Mouse (Mus musculus) heart, embryonic 11.5 days (tissue): ENCODE data around the gene Pkn1. TPM values are rescaled to one million over a fixed set of nuclear protein-coding genes. Genes with fewer than 3 reads are reported as not detected.

Experiments
- ATAC-seq: fragments of 200-750 bp; cut with Nextera tagmentation; replicated peaks from 2 replicates; pipeline ENCODE4 v1.8.0; 2017; ENCODE audit warnings: moderate library complexity; ENCODE audit not compliant: insufficient number of reproducible peaks, low FRiP score, low TSS enrichment
- H3K27ac ChIP-seq: fragments of 300-500 bp; sonication (generic); 2 replicates; pipeline ENCODE4 v1.5.1; 2014; ENCODE audit warnings: mild to moderate bottlenecking, low read depth, low read length
- H3K27me3 ChIP-seq: fragments of 300-500 bp; sonication (generic); 2 replicates; pipeline ENCODE4 v1.6.1; 2014; ENCODE audit warnings: mild to moderate bottlenecking, low read length, mixed read lengths; ENCODE audit not compliant: control insufficient read depth, insufficient read depth
- H3K36me3 ChIP-seq: fragments of 300-500 bp; sonication (generic); 2 replicates; pipeline ENCODE4 v1.6.1; 2014; ENCODE audit warnings: mild to moderate bottlenecking, low read length, moderate library complexity, mixed read lengths; ENCODE audit not compliant: control insufficient read depth, insufficient read depth
- H3K4me1 ChIP-seq: fragments of 300-500 bp; sonication (generic); 2 replicates; pipeline ENCODE4 v1.6.1; 2014; ENCODE audit warnings: low read length; ENCODE audit not compliant: control insufficient read depth, insufficient read depth
- H3K4me2 ChIP-seq: fragments of 300-500 bp; sonication (generic); 2 replicates; pipeline ENCODE4 v1.6.1; 2014; ENCODE audit warnings: mild to moderate bottlenecking, moderate library complexity
- H3K4me3 ChIP-seq: fragments of 300-500 bp; sonication (generic); 2 replicates; pipeline ENCODE4 v1.5.1; 2014; ENCODE audit warnings: low read depth, low read length
- H3K9ac ChIP-seq: fragments of 300-500 bp; sonication (generic); 2 replicates; pipeline ENCODE4 v1.6.1; 2014; ENCODE audit warnings: mild to moderate bottlenecking, low read depth, low read length, moderate library complexity
- H3K9me3 ChIP-seq: fragments of 300-500 bp; sonication (generic); replicated peaks from 2 replicates; pipeline ENCODE4 v1.6.1; 2016; ENCODE audit warnings: low read length; ENCODE audit not compliant: control insufficient read depth
- WGBS: fragments of 180-500 bp; shearing (Covaris S2); extraction: QIAGEN DNeasy Blood & Tissue Kit; methylation state at CpG from one replicate; pipeline ENCODE4 v1.1.7; 2014; ENCODE audit not compliant: insufficient replicate concordance; 5-methylcytosine and 5-hydroxymethylcytosine counted together
- polyA plus RNA-seq: library from polyadenylated mRNA; unstranded; fragments of >200 nt; fragmentation: Nextera tagmentation; extraction: Ambion mirVana; gene quantifications from 2 replicates; pipeline ENCODE4 v1.2.1, GENCODE M21; 2014

Pkn1 gene
- polyA plus RNA-seq, 1 experiment from 2014 or later, result 17.0 TPM

DNA sequence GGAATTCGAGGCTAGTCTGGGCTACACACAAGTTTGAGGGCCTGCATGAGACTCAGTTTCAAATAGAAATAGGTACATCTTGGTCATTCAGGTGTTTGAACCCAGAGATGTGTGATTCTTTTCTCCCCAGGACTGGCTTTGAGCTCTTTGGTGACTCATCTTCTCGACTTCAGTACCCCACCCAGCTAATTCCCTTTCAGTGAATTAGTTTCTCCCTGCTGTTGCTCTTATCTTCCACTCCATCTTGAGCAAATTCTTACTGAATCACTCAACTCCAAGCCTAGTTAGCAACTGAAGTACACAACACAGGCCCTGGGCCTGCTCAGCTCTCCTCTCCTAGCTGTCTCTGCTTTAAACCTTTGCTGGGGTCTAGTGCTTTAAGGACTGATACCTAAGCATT, 17.6 kb upstream of the Pkn1 start:
- no peaks in the 10 kb centered on the region for H3K27me3 ChIP-seq
- 54% methylated on average over 2 of the region's 2 CpGs for WGBS
- peak overlapping the region; percentile 95 for H3K4me3 ChIP-seq
- peak overlapping the region; percentile 91; the same call in 1 of the 2 replicates for H3K9ac ChIP-seq
- H3K4me2 ChIP-seq, result peak overlapping the region; percentile 91
- H3K4me1 ChIP-seq, result peaks cover 16% of the 10 kb centered on the region
- H3K36me3 ChIP-seq, result peaks cover 24% of the 10 kb centered on the region
- no peak overlapping the region for H3K27ac ChIP-seq
- H3K9me3 ChIP-seq, result no peaks in the 10 kb centered on the region
- no peak for ATAC-seq

DNA sequence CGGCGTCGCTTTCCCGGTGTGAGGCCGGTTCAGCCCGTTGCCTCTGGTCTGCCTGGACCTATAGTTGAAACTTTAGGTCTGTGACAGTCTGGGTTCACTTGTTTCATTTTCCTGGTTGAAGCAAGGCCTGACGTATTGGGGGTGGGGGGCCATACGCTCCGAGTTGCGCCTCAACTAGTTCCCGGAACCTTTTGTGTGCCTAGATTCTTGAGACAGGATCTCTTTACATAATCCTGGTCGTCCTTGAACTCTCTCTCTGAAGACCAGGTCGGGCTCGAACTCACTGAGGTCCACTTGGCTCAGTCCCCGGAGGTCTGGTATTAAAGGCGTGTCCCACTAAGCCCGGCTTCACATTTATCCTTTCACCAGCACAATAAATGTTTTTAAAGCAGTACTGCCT, 16.8 kb upstream of the Pkn1 start:
- Histone ChIP-seq H3K9me3 (no peaks in the 10 kb centered on the region), H3K4me3 (peak overlapping the region; percentile 95), H3K27me3 (no peaks in the 10 kb centered on the region), H3K36me3 (peaks cover 18% of the 10 kb centered on the region), H3K27ac (peak overlapping the region; percentile 93), H3K9ac (peak overlapping the region; percentile 91), H3K4me2 (peak overlapping the region; percentile 91), H3K4me1 (peaks cover 16% of the 10 kb centered on the region)
- ATAC-seq, result no peak
- WGBS, result under 1% methylated on average over 17 of the region's 17 CpGs

DNA sequence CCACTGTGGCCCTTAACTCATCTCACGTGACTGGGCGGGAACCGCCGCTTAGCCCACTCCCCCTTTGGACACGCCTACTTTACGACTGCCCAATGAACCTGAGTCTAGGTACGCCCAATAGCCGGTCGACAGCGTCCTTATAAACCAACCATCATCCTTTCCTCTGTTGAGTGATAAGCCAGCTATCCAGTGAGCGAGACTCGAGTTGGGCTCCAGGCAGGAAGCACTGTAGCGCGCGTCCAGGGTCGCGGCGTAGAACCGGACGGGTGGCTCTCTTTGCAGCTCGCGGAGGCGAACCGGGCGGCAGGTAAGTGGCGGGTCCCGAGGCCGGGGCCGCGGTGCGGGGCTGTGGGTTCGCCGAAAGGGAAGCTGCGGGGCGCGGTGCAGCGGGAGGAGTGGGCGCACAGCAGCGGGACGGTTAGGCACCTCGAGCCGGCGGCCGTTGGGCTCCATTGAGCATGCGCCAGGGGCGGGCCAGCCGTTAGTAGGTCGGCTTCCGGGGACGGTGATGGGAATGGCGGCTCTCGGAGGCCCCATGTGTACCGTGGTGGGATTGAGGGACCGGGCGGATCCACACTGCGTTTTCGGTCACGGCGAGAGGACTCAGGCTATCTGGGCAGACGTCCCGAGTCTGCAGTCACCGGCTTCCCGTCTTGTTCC, 16.2 kb upstream of the Pkn1 start, which contains the start of gene Ddx39:
TSS of gene Ddx39 (plus strand) at position 147 of the 660 bp plus-strand sequence.
- H3K4me2 ChIP-seq, result peak within 1 kb of the TSS; percentile 91
- H3K4me3 ChIP-seq, result peak within 1 kb of the TSS; percentile 95
- peak within 1 kb of the TSS; percentile 91 for H3K9ac ChIP-seq
- peak within 1 kb of the TSS; percentile 93 for H3K27ac ChIP-seq
- no peaks in the 10 kb centered on the region for H3K27me3 ChIP-seq
- H3K4me1 ChIP-seq, result peaks cover 16% of the 10 kb centered on the region
- no peaks in the 10 kb centered on the region for H3K9me3 ChIP-seq
- WGBS, result under 1% methylated on average over 63 of the region's 63 CpGs
- ATAC-seq, result peak; percentile 99
- peaks cover 12% of the 10 kb centered on the region for H3K36me3 ChIP-seq

DNA sequence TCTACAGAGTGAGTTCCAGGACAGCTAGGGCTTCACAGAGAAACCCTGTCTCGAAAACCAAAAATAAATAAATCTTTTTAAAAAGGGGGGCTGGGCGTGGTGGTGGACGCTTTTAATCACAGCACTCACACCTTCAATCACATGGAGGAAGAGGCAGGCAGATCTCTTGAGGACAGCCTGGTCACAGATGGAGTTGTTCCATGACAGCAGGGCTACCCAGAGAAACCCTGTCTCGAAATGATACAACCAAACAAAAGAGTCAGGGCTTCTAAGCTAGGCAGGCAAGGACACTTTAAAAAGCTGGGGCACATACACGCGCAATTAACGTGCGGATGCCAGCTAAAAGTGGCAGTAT, 15.7 kb upstream of the Pkn1 start:
- no peak overlapping the region; the same call in 1 of the 2 replicates for H3K27ac ChIP-seq
- ATAC-seq, result no peak
- H3K9ac ChIP-seq, result no peak overlapping the region
- no peaks in the 10 kb centered on the region for H3K9me3 ChIP-seq
- peaks cover 16% of the 10 kb centered on the region for H3K4me1 ChIP-seq
- WGBS, result 17% methylated on average over 8 of the region's 8 CpGs
- H3K36me3 ChIP-seq, result peaks cover 7% of the 10 kb centered on the region
- no peaks in the 10 kb centered on the region for H3K27me3 ChIP-seq
- peak overlapping the region; percentile 95 for H3K4me3 ChIP-seq
- H3K4me2 ChIP-seq, result peak overlapping the region; percentile 51

DNA sequence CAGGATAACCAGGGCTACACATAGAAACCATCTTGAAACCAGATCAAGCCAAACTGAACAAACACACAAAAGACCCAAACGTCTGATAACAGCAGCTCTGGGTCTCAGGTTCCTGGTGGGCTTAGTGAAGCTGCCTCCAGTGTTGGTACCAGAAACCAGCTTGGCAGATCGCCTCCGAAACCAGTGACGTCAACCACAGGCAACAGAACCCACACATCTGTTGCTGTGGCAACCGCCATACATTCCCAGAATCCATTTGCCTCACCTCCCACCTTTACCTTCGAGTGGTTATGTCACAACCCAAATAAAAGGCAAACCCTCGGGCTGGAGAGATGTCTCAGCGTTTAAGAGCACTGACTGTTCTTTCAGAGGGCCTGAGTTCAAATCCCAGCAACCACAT, 8.6 kb upstream of the Pkn1 start:
- H3K27me3 ChIP-seq, result no peaks in the 10 kb centered on the region
- ATAC-seq, result no peak
- no peak overlapping the region for H3K9ac ChIP-seq
- no peak overlapping the region for H3K27ac ChIP-seq
- H3K36me3 ChIP-seq, result no peaks in the 10 kb centered on the region
- no peaks in the 10 kb centered on the region for H3K4me1 ChIP-seq
- WGBS, result 67% methylated on average over 8 of the region's 8 CpGs
- no peaks in the 10 kb centered on the region for H3K9me3 ChIP-seq
- H3K4me2 ChIP-seq, result no peak overlapping the region
- no peak overlapping the region for H3K4me3 ChIP-seq

DNA sequence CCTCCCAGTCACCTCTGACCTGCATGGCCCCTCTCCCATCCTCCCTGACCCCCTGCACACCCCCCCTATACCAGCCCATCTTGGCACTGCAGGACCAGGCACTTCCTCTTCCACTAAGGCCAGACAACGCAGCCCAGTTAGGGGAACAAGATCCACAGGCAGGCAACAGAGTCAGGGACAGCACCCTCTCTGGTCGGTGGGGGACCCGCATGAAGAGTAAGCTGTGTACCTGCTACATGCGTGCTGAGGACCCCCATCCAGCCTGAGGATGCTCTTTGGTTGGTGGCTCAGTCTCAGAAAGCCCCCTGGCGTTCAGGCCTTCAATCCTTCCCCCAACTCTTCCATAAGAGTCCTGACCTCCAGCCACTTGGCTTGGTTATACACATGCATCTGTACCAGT, 7.4 kb upstream of the Pkn1 start:
- Histone ChIP-seq H3K36me3 (no peaks in the 10 kb centered on the region), H3K9ac (no peak overlapping the region), H3K4me1 (no peaks in the 10 kb centered on the region), H3K27me3 (no peaks in the 10 kb centered on the region), H3K4me2 (no peak overlapping the region), H3K4me3 (no peak overlapping the region), H3K9me3 (0 out of 2 replicates have a peak, but pooled peaks cover 2% of the 10 kb centered on the region), H3K27ac (no peak overlapping the region)
- no peak for ATAC-seq
- WGBS, result 69% methylated on average over 5 of the region's 5 CpGs

DNA sequence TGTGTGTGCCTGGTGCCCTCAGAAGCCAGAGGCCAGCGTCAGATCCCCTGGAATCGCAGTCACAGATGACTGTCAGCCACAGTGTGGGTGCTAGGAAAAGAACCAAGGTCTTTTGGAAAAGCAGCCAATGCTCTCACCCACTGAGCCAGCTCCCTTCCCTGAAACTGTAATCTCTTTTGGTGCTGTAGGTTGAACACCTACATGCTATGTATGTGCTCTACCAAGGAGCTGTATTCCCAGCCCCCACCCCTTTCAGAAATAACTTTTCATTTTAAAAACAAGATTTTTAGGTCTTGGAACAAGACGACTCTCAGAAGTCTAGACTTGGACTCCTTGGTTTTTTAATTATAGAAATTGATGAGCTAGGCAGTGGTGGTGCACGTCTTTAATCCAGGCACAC, 4.4 kb upstream of the Pkn1 start:
- no peaks in the 10 kb centered on the region for H3K27me3 ChIP-seq
- peaks cover 9% of the 10 kb centered on the region; the same call in 1 of the 2 replicates for H3K4me1 ChIP-seq
- H3K36me3 ChIP-seq, result no peaks in the 10 kb centered on the region
- H3K9ac ChIP-seq, result no peak overlapping the region
- H3K9me3 ChIP-seq, result 0 out of 2 replicates have a peak, but pooled peaks cover 4% of the 10 kb centered on the region
- WGBS, result 71% methylated on average over 4 of the region's 4 CpGs
- H3K4me2 ChIP-seq, result no peak overlapping the region
- H3K4me3 ChIP-seq, result no peak overlapping the region
- no peak overlapping the region for H3K27ac ChIP-seq
- no peak for ATAC-seq

DNA sequence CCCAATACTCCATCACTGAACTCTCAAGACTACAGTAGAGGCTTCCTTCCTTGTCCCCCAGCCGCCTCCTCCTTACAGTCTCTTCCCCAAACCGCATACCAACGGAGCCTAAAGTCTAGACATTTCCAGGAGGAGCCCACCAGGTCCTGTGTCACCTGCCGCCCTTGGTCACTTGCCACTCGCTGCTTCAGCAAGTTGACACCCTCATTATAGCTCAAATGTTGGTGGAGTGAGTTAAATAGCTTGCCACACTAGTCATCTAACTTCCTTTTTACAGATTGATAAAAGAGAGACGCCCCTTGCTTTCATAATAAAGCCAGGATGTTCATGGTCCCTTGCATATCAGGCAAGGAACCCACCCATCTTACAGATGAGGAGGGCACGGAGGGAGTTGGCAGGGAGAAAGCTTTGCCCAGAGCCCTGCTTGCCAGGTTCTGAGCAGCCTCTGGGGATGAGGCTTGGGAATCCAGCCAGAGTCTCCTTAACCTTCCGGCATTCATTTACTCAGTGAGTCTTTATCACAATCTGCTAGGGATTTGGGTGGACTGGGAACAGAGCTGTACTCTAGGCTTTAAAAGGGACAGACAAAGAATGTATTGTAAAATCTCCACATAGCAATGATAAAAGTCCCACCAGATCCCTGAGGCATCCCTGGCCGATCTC, 1.6 kb upstream of the Pkn1 start:
- Histone ChIP-seq H3K9me3 (0 out of 2 replicates have a peak, but pooled peaks cover 4% of the 10 kb centered on the region), H3K4me1 (peaks cover 23% of the 10 kb centered on the region), H3K4me3 (no peak overlapping the region), H3K36me3 (no peaks in the 10 kb centered on the region), H3K27ac (0 out of 2 replicates have a peak overlapping the region, but pooled peaks have one; percentile 60), H3K4me2 (no peak overlapping the region), H3K9ac (no peak overlapping the region), H3K27me3 (no peaks in the 10 kb centered on the region)
- no peak for ATAC-seq
- 65% methylated on average over 9 of the region's 9 CpGs for WGBS
